Mouse (Mus musculus) liver, postnatal 0 days (tissue): ENCODE results near the gene Rad9b. TPM values are rescaled to one million over a fixed set of nuclear protein-coding genes. Genes with fewer than 3 reads are reported as not detected.
A peak's percentile ranks its signal among the peaks of the same experiment; 100 is the strongest.

Source experiments
- ATAC-seq: fragments of 200-750 bp; cut with Nextera tagmentation; 2 replicates; pipeline ENCODE4 v1.8.0; 2017; ENCODE audit warnings: mild to moderate bottlenecking, moderate library complexity
- DNase-seq: peaks from one replicate; pipeline ENCODE4 v3.0.0-alpha.2; 2016
- H3K27ac ChIP-seq: fragments of 300-500 bp; sonication (generic); 2 replicates; pipeline ENCODE4 v1.5.1; 2014; ENCODE audit warnings: antibody characterized with exemption, moderate library complexity, mild to moderate bottlenecking, low read depth
- H3K27me3 ChIP-seq: fragments of 300-500 bp; sonication (generic); 2 replicates; pipeline ENCODE4 v1.6.1; 2014; ENCODE audit warnings: low read length, control low read depth, mixed read lengths; ENCODE audit not compliant: insufficient read depth
- H3K36me3 ChIP-seq: fragments of 300-500 bp; sonication (generic); replicated peaks from 2 replicates; pipeline ENCODE4 v1.6.1; 2014; ENCODE audit warnings: mild to moderate bottlenecking, control low read depth, low read length, moderate library complexity, mixed read lengths; ENCODE audit not compliant: insufficient read depth
- H3K4me1 ChIP-seq: fragments of 300-500 bp; sonication (generic); 2 replicates; pipeline ENCODE4 v1.6.1; 2014; ENCODE audit warnings: antibody characterized with exemption, mild to moderate bottlenecking, control low read depth; ENCODE audit not compliant: insufficient read depth
- H3K4me2 ChIP-seq: fragments of 300-500 bp; sonication (generic); 2 replicates; pipeline ENCODE4 v1.6.1; 2014; ENCODE audit warnings: low read depth, mild to moderate bottlenecking, low read length, moderate library complexity, mixed read lengths
- H3K4me3 ChIP-seq: fragments of 300-500 bp; sonication (generic); 2 replicates; pipeline ENCODE4 v1.5.1; 2014; ENCODE audit warnings: low read depth, low read length
- H3K9ac ChIP-seq: fragments of 300-500 bp; sonication (generic); replicated peaks from 2 replicates; pipeline ENCODE4 v1.6.1; 2014; ENCODE audit warnings: mild to moderate bottlenecking, moderate library complexity
- H3K9me3 ChIP-seq: fragments of 300-500 bp; sonication (generic); 2 replicates; pipeline ENCODE4 v1.6.1; 2016; ENCODE audit warnings: mild to moderate bottlenecking, control low read depth, low read length, mixed read lengths
- CTCF ChIP-seq: sonication (generic); IDR thresholded peaks from 2 replicates; pipeline ENCODE4 v1.5.1; 2016; ENCODE audit warnings: antibody characterized with exemption, low read depth
- EP300 ChIP-seq: IDR thresholded peaks from 2 replicates; pipeline ENCODE4 v1.6.1; 2016; ENCODE audit warnings: antibody characterized with exemption, low read depth, mild to moderate bottlenecking
- WGBS: fragments of 180-500 bp; shearing (Covaris S2); extraction: QIAGEN DNeasy Blood & Tissue Kit; methylation state at CpG from one replicate; pipeline ENCODE4 v1.1.7; 2014; ENCODE audit not compliant: insufficient replicate concordance; 5-methylcytosine and 5-hydroxymethylcytosine counted together
- polyA plus RNA-seq: library from polyadenylated mRNA; unstranded; fragments of >200 nt; fragmentation: Nextera tagmentation; extraction: Ambion mirVana; gene quantifications from 2 replicates; pipeline ENCODE4 v1.2.1, GENCODE M21; 2015

Rad9b gene
- polyA plus RNA-seq, 1 experiment from 2014 or later = 3.0 TPM

- DNase-seq (peak; percentile 98), ATAC-seq (peak; percentile 88)
- Histone ChIP-seq H3K4me3 (peak within 1 kb of the TSS; percentile 89), H3K4me2 (peak within 1 kb of the TSS; percentile 98), H3K9ac (peak within 1 kb of the TSS; percentile 95), H3K36me3 (peaks cover 9% of the 10 kb centered on the region; the same call in 1 of the 2 replicates), H3K27me3 (no peaks in the 10 kb centered on the region), H3K27ac (peak within 1 kb of the TSS; percentile 89), H3K9me3 (no peaks in the 10 kb centered on the region), H3K4me1 (peaks cover 45% of the 10 kb centered on the region)
- TF ChIP-seq CTCF (no peak), EP300 (no peak)
- WGBS = 3% methylated on average over 62 of the region's 114 CpGs
These were observed 69.6 kb downstream of the Rad9b start, which contains the start of gene Pptc7 for GRCm38 (mm10) chr5:122284183-122285028. TSS of gene Pptc7 (plus strand) at chr5:122284365.

GRCm38 (mm10) chr5:122283828-122284182 lies 70.2 kb downstream of the Rad9b start:
- Histone ChIP-seq H3K4me3 (peak overlapping the region; percentile 89; the same call in 1 of the 2 replicates), H3K27ac (no peak overlapping the region), H3K4me2 (peak overlapping the region; percentile 98), H3K4me1 (peaks cover 45% of the 10 kb centered on the region), H3K27me3 (no peaks in the 10 kb centered on the region), H3K9ac (no peak overlapping the region), H3K9me3 (no peaks in the 10 kb centered on the region), H3K36me3 (peaks cover 9% of the 10 kb centered on the region; the same call in 1 of the 2 replicates)
- DNase-seq = no peak
- no peak for ATAC-seq
- WGBS = 18% methylated on average over 2 of the region's 2 CpGs
- no peak for TF ChIP-seq EP300
- no peak for TF ChIP-seq CTCF

GRCm38 (mm10) chr5:122280827-122281462 lies 73.1 kb downstream of the Rad9b start:
- ATAC-seq = no peak
- Histone ChIP-seq H3K4me2 (peak overlapping the region; percentile 44; the same call in 1 of the 2 replicates), H3K4me3 (no peak overlapping the region), H3K27me3 (no peaks in the 10 kb centered on the region), H3K9ac (no peak overlapping the region), H3K36me3 (no peaks in the 10 kb centered on the region), H3K4me1 (peaks cover 33% of the 10 kb centered on the region), H3K27ac (peak overlapping the region; percentile 61), H3K9me3 (no peaks in the 10 kb centered on the region)
- no peak for DNase-seq
- 33% methylated on average over 19 of the region's 19 CpGs for WGBS
- TF ChIP-seq CTCF (no peak), EP300 (no peak)

- TF ChIP-seq CTCF = no peak
- H3K27ac ChIP-seq = peak overlapping the region; percentile 61
- no peak overlapping the region for H3K4me3 ChIP-seq
- peak overlapping the region; percentile 44; the same call in 1 of the 2 replicates for H3K4me2 ChIP-seq
- no peaks in the 10 kb centered on the region for H3K36me3 ChIP-seq
- ATAC-seq = no peak
- 30% methylated on average over 6 of the region's 6 CpGs for WGBS
- H3K27me3 ChIP-seq = no peaks in the 10 kb centered on the region
- no peak for DNase-seq
- no peaks in the 10 kb centered on the region for H3K9me3 ChIP-seq
- no peak overlapping the region for H3K9ac ChIP-seq
- H3K4me1 ChIP-seq = peaks cover 33% of the 10 kb centered on the region
These were observed 73.6 kb downstream of the Rad9b start for GRCm38 (mm10) chr5:122280422-122280826.

GRCm38 (mm10) chr5:122279799-122280421 lies 74.1 kb downstream of the Rad9b start:
- H3K4me2 ChIP-seq = peak overlapping the region; percentile 44; the same call in 1 of the 2 replicates
- DNase-seq = no peak
- WGBS = 57% methylated on average over 12 of the region's 12 CpGs

GRCm38 (mm10) chr5:122278946-122279345 lies 75.1 kb downstream of the Rad9b start:
- H3K4me2 ChIP-seq = no peak overlapping the region
- H3K9ac ChIP-seq = no peak overlapping the region
- H3K27ac ChIP-seq = no peak overlapping the region
- ATAC-seq = no peak
- H3K4me1 ChIP-seq = peaks cover 36% of the 10 kb centered on the region
- H3K4me3 ChIP-seq = no peak overlapping the region
- H3K9me3 ChIP-seq = no peaks in the 10 kb centered on the region
- no peaks in the 10 kb centered on the region for H3K36me3 ChIP-seq
- no peaks in the 10 kb centered on the region for H3K27me3 ChIP-seq
- WGBS = 86% methylated on average over 7 of the region's 7 CpGs
- DNase-seq = no peak
- TF ChIP-seq CTCF (no peak), EP300 (no peak)

More at GRCm38 (mm10) chr5:122279799-122280421, 74.1 kb downstream of the Rad9b start:
- no peaks in the 10 kb centered on the region for H3K27me3 ChIP-seq
- H3K4me1 ChIP-seq = peaks cover 34% of the 10 kb centered on the region
- ATAC-seq = no peak
- H3K9me3 ChIP-seq = no peaks in the 10 kb centered on the region
- H3K36me3 ChIP-seq = no peaks in the 10 kb centered on the region
- H3K9ac ChIP-seq = no peak overlapping the region
- no peak overlapping the region for H3K4me3 ChIP-seq
- H3K27ac ChIP-seq = peak overlapping the region; percentile 61
- TF ChIP-seq CTCF = no peak
- no peak for TF ChIP-seq EP300
